18 mouse cellular contexts compared by ENCODE assay signal in genomic region chr9:91073366-91074174, GRCm38 (mm10).
DNase-seq lines count a peak whose midpoint lies in the region; ATAC-seq and TF ChIP-seq lines count a peak whose summit lies in the region.
"Had no signal": no experiment of that assay in that cellular context is flagged by ENCODE, and none has a peak within 500 bp of the region (broad histone marks: within the 10 kb centered on the region; RNA-seq: fewer than 3 reads in every experiment).

No protein-coding gene starts in this region.

- H3K4me1 ChIP-seq in lung, postnatal 0 days (ENCODE audit: insufficient read depth, low read depth, low read length), result no peaks in the 10 kb centered on the region
- H3K4me1 ChIP-seq in forebrain, embryonic 16.5 days (replicated peaks; ENCODE audit: control insufficient read depth, insufficient read depth, low read length), result no peaks in the 10 kb centered on the region
- H3K4me1 ChIP-seq: forebrain, embryonic 12.5 days; stomach, embryonic 15.5 days had no signal

- H3K79me2 ChIP-seq in myocyte (ENCODE audit: control insufficient read depth, insufficient read depth), result no peaks in the 10 kb centered on the region

- H3K27me3 ChIP-seq in lung, postnatal 0 days (replicated peaks; ENCODE audit: insufficient read depth, low read length), result no peaks in the 10 kb centered on the region
- H3K27me3 ChIP-seq in myocyte (ENCODE audit: control insufficient read depth, insufficient read depth, insufficient read length), result no peaks in the 10 kb centered on the region
- H3K27me3 ChIP-seq in forebrain, embryonic 16.5 days (replicated peaks; ENCODE audit: control insufficient read depth, insufficient read depth, low read length), result no peaks in the 10 kb centered on the region
- H3K27me3 ChIP-seq: forebrain, embryonic 12.5 days; midbrain, embryonic 15.5 days; stomach, embryonic 15.5 days had no signal

- H3K4me3 ChIP-seq in lung, postnatal 0 days (ENCODE audit: low read depth, low read length), result no peak overlapping the region
- no peak overlapping the region for H3K4me3 ChIP-seq in myocyte
- H3K4me3 ChIP-seq in forebrain, embryonic 16.5 days (replicated peaks; ENCODE audit: low read length), result no peak overlapping the region
- H3K4me3 ChIP-seq: forebrain, embryonic 12.5 days; midbrain, embryonic 15.5 days; stomach, embryonic 15.5 days had no signal

- no peak for TF ChIP-seq EP300 in lung, postnatal 0 days (IDR thresholded peaks at IDR 0.05)

- H3K4me2 ChIP-seq in lung, postnatal 0 days (replicated peaks; ENCODE audit: low read depth, low read length), result no peak overlapping the region
- H3K4me2 ChIP-seq in myocyte (ENCODE audit: low read depth), result peak overlapping the region; percentile 13
- no peak overlapping the region for H3K4me2 ChIP-seq in forebrain, embryonic 16.5 days (ENCODE audit: low read length)
- H3K4me2 ChIP-seq: forebrain, embryonic 12.5 days; heart, embryonic 11.5 days; midbrain, embryonic 15.5 days; stomach, embryonic 15.5 days had no signal

- no peak overlapping the region for H3K27ac ChIP-seq in lung, postnatal 0 days (ENCODE audit: low read length)
- no peak overlapping the region for H3K27ac ChIP-seq in forebrain, embryonic 16.5 days (ENCODE audit: low read length)
- H3K27ac ChIP-seq: forebrain, embryonic 12.5 days; liver, embryonic 14.5 days; midbrain, embryonic 15.5 days; stomach, embryonic 15.5 days had no signal

- peak; percentile 9 for DNase-seq in adrenal gland, adult 2 months
- DNase-seq in adrenal gland, postnatal 4 days (ENCODE audit: low spot score in 2 of 2), result no peak
- peak; percentile 57 for DNase-seq in lung, postnatal 0 days (ENCODE audit: low spot score)
- no peak for DNase-seq in lung, postnatal 36 days
- DNase-seq in telencephalon, adult 2 months (ENCODE audit: low read depth, low spot score), result peak; percentile 48
- DNase-seq in cerebellum, adult 8-10 months, result no peak
- DNase-seq: cerebellum, adult 9-11 months; heart, postnatal 10 days; kidney, adult 11 months; kidney, postnatal 10 days had no signal

- no peak for TF ChIP-seq CTCF in lung, postnatal 0 days (IDR thresholded peaks at IDR 0.05)

- H3ac ChIP-seq in myocyte (ENCODE audit: control insufficient read depth, insufficient read length), result no peak overlapping the region

- ATAC-seq in lung, postnatal 0 days, result no peak
- no peak for ATAC-seq in forebrain, embryonic 16.5 days
- ATAC-seq: midbrain, embryonic 15.5 days had no signal

- H3K9me3 ChIP-seq in lung, postnatal 0 days (ENCODE audit: low read length), result no peaks in the 10 kb centered on the region
- H3K9me3 ChIP-seq in forebrain, embryonic 16.5 days (ENCODE audit: control insufficient read depth, low read length), result no peaks in the 10 kb centered on the region
- H3K9me3 ChIP-seq: forebrain, embryonic 12.5 days; G1E; midbrain, embryonic 15.5 days; stomach, embryonic 15.5 days had no signal

- 39% methylated on average over 4 of the region's 4 CpGs for WGBS in lung, postnatal 0 days
- 72% methylated on average over 4 of the region's 4 CpGs for WGBS in forebrain, embryonic 16.5 days

- TF ChIP-seq POLR2A in myocyte (IDR thresholded peaks at IDR 0.05; ENCODE audit: insufficient read length, low read depth), result no peak

- no peaks in the 10 kb centered on the region for H3K36me3 ChIP-seq in lung, postnatal 0 days (ENCODE audit: insufficient read depth, low read length)
- no peaks in the 10 kb centered on the region for H3K36me3 ChIP-seq in myocyte (ENCODE audit: control insufficient read depth, insufficient read depth)
- H3K36me3 ChIP-seq in forebrain, embryonic 16.5 days (ENCODE audit: control insufficient read depth, insufficient read depth), result no peaks in the 10 kb centered on the region
- H3K36me3 ChIP-seq: forebrain, embryonic 12.5 days; G1E; midbrain, embryonic 15.5 days; stomach, embryonic 15.5 days had no signal

- H3K9ac ChIP-seq in lung, postnatal 0 days (replicated peaks; ENCODE audit: low read depth), result no peak overlapping the region
- no peak overlapping the region for H3K9ac ChIP-seq in forebrain, embryonic 16.5 days (replicated peaks; ENCODE audit: low read depth, low read length)
- H3K9ac ChIP-seq: forebrain, embryonic 12.5 days; liver, embryonic 14.5 days; midbrain, embryonic 15.5 days; stomach, embryonic 15.5 days had no signal

TF ChIP-seq in myocyte, 11 proteins besides CTCF, POLR2A, EP300 and RAD21:
- TF ChIP-seq TCF12 (IDR thresholded peaks at IDR 0.05; ENCODE audit: insufficient read depth, poor library complexity, severe bottlenecking) (no peak), MYOG (IDR thresholded peaks at IDR 0.05; ENCODE audit: control insufficient read depth in 1 of 3, insufficient read depth in 1 of 3, insufficient read length in 2 of 3, low read depth in 2 of 3) (peak in 1 of 3 experiments; percentile 26), POLR2AphosphoS2 (IDR thresholded peaks at IDR 0.05; ENCODE audit: insufficient read length, low read depth) (no peak), REST (IDR thresholded peaks at IDR 0.05; ENCODE audit: insufficient read depth, insufficient read length) (no peak), USF1 (IDR thresholded peaks at IDR 0.05; ENCODE audit: low read depth) (no peak), SRF (IDR thresholded peaks at IDR 0.05; ENCODE audit: control insufficient read depth, insufficient read length, low read depth) (no peak), MAX (IDR thresholded peaks at IDR 0.05; ENCODE audit: low read depth) (no peak), MYOD1 (IDR thresholded peaks at IDR 0.05; ENCODE audit: control insufficient read depth in 1 of 3, insufficient read length in 2 of 3, low read depth in 2 of 3) (peak in 2 of 3 experiments; percentile 3 to 17), TCF3 (IDR thresholded peaks at IDR 0.05; ENCODE audit: insufficient read length, low read depth) (no peak)

Comparison
In these comparisons a context has a peak if more than half of its experiments do, and no peak if none do; other contexts are left out.
1. DNase-seq: peak in adrenal gland, adult 2 months (single experiment), lung, postnatal 0 days (single experiment) and telencephalon, adult 2 months (single experiment); none in adrenal gland, postnatal 4 days (0 of 2), lung, postnatal 36 days (single experiment) and cerebellum, adult 8-10 months (single experiment).